Mouse (Mus musculus) lung, embryonic 15.5 days (tissue): ENCODE data around the gene Rai1. TPM values are rescaled to one million over a fixed set of nuclear protein-coding genes. Genes with fewer than 3 reads are reported as not detected.

Source experiments
- ATAC-seq: fragments of 200-750 bp; cut with Nextera tagmentation; 2 replicates; pipeline ENCODE4 v1.8.0; 2017; ENCODE audit warnings: moderate number of reproducible peaks, borderline replicate concordance; ENCODE audit not compliant: low FRiP score, low TSS enrichment; ENCODE audit errors: extremely low read depth
- H3K27ac ChIP-seq: fragments of 300-500 bp; sonication (generic); 2 replicates; pipeline ENCODE4 v1.5.1; 2015; ENCODE audit warnings: moderate library complexity, mild to moderate bottlenecking, inconsistent platforms
- H3K27me3 ChIP-seq: fragments of 300-500 bp; sonication (generic); 2 replicates; pipeline ENCODE4 v1.6.1; 2015; ENCODE audit warnings: inconsistent platforms
- H3K36me3 ChIP-seq: fragments of 300-500 bp; sonication (generic); 2 replicates; pipeline ENCODE4 v1.6.1; 2015; ENCODE audit warnings: inconsistent platforms
- H3K4me1 ChIP-seq: fragments of 300-500 bp; sonication (generic); 2 replicates; pipeline ENCODE4 v1.6.1; 2015; ENCODE audit warnings: inconsistent platforms
- H3K4me2 ChIP-seq: fragments of 300-500 bp; sonication (generic); 2 replicates; pipeline ENCODE4 v1.6.1; 2015; ENCODE audit warnings: inconsistent platforms, mild to moderate bottlenecking, moderate library complexity
- H3K4me3 ChIP-seq: fragments of 300-500 bp; sonication (generic); 2 replicates; pipeline ENCODE4 v1.5.1; 2015; ENCODE audit warnings: mild to moderate bottlenecking, inconsistent platforms
- H3K9ac ChIP-seq: fragments of 300-500 bp; sonication (generic); 2 replicates; pipeline ENCODE4 v1.6.1; 2015; ENCODE audit warnings: inconsistent platforms
- H3K9me3 ChIP-seq: fragments of 300-500 bp; sonication (generic); 2 replicates; pipeline ENCODE4 v1.6.1; 2016; ENCODE audit warnings: inconsistent platforms
- WGBS: fragments of 180-500 bp; shearing (Covaris S2); methylation state at CpG from one replicate; pipeline ENCODE4 v1.1.7; 2015; 5-methylcytosine and 5-hydroxymethylcytosine counted together
- polyA plus RNA-seq: library from polyadenylated mRNA; unstranded; fragments of >200 nt; fragmentation: Nextera tagmentation; extraction: Ambion mirVana; gene quantifications from 2 replicates; pipeline ENCODE4 v1.2.1, GENCODE M21; 2015

Gene Rai1
- polyA plus RNA-seq, result 27.9 and 28.2 TPM in 2 replicates

- H3K9me3 ChIP-seq, result no peaks in the 10 kb centered on the region
- H3K4me1 ChIP-seq, result peaks cover 60% of the 10 kb centered on the region
- peak within 1 kb of the TSS; percentile 97 for H3K9ac ChIP-seq
- H3K4me3 ChIP-seq, result peak within 1 kb of the TSS; percentile 82
- WGBS, result 2% methylated on average over 103 of the region's 105 CpGs
- H3K27me3 ChIP-seq, result no peaks in the 10 kb centered on the region
- ATAC-seq, result peak; percentile 64
- peak within 1 kb of the TSS; percentile 70 for H3K4me2 ChIP-seq
- H3K36me3 ChIP-seq, result no peaks in the 10 kb centered on the region
- H3K27ac ChIP-seq, result peak within 1 kb of the TSS; percentile 96
These were observed at the start of gene Rai1 for GRCm38 (mm10) chr11:60104810-60105592. Rai1 (plus strand) TSS chr11:60105013.

- WGBS, result 75% methylated on average over 6 of the region's 6 CpGs
- H3K9ac ChIP-seq, result no peak overlapping the region
- H3K9me3 ChIP-seq, result no peaks in the 10 kb centered on the region
- no peak overlapping the region for H3K4me2 ChIP-seq
- no peaks in the 10 kb centered on the region for H3K27me3 ChIP-seq
- H3K4me1 ChIP-seq, result no peaks in the 10 kb centered on the region
- no peak for ATAC-seq
- H3K36me3 ChIP-seq, result no peaks in the 10 kb centered on the region
- H3K4me3 ChIP-seq, result no peak overlapping the region
- H3K27ac ChIP-seq, result no peak overlapping the region
These were observed 48.3 kb upstream of the Rai1 start for GRCm38 (mm10) chr11:60056520-60056919.

GRCm38 (mm10) chr11:60057987-60058386, 46.8 kb upstream of the Rai1 start:
- no peaks in the 10 kb centered on the region for H3K4me1 ChIP-seq
- 55% methylated on average over 2 of the region's 2 CpGs for WGBS
- no peaks in the 10 kb centered on the region for H3K9me3 ChIP-seq
- ATAC-seq, result no peak
- no peak overlapping the region for H3K4me2 ChIP-seq
- H3K36me3 ChIP-seq, result no peaks in the 10 kb centered on the region
- H3K9ac ChIP-seq, result no peak overlapping the region
- no peak overlapping the region for H3K4me3 ChIP-seq
- H3K27me3 ChIP-seq, result no peaks in the 10 kb centered on the region
- no peak overlapping the region for H3K27ac ChIP-seq

DNA sequence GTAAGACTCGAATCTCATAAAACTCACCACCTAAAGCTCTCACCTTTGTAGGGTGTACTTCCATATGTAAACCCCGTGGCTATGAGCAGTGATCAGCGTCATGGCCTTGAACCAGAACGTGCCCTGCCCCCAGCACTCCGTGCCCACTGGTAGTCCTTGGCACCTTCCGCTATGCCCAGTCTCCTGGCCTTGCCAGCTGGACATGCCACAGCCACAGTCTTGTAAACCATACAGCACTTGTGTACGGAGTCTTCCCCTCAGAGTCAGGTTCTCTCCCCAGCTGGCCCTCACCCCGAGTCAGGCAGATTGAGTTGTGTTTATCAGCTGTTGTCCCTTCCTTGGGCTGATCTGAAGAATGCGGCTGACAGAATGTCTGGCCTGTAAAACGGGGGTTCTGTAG, 46.4 kb upstream of the Rai1 start:
- Histone ChIP-seq H3K9ac (no peak overlapping the region), H3K4me3 (no peak overlapping the region), H3K9me3 (no peaks in the 10 kb centered on the region), H3K27ac (no peak overlapping the region), H3K27me3 (no peaks in the 10 kb centered on the region), H3K36me3 (no peaks in the 10 kb centered on the region), H3K4me1 (no peaks in the 10 kb centered on the region), H3K4me2 (no peak overlapping the region)
- ATAC-seq, result no peak
- 55% methylated on average over 10 of the region's 10 CpGs for WGBS

DNA sequence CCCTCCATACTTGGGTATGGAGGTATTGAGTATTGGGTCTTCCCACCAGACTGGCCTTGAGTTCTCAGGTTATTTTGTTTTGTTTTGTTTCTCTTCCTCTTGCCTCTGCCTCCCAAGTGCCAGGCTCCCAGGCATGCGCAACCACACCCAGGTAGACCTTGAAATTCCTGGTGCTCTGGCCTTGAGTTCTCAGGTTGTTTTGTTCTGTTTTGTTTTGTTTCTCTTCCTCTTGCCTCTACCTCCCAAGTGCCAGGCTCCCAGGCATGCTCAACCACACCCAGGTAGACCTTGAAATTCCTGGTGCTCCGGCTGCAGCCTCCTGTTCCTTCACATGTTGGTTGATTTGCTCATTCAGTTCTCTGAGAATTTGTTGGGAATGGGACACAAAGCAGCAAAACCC, 44.8 kb upstream of the Rai1 start:
- 97% methylated on average over 2 of the region's 2 CpGs for WGBS
- Histone ChIP-seq H3K9me3 (no peaks in the 10 kb centered on the region), H3K9ac (no peak overlapping the region), H3K27me3 (no peaks in the 10 kb centered on the region), H3K27ac (no peak overlapping the region), H3K4me2 (no peak overlapping the region), H3K4me1 (no peaks in the 10 kb centered on the region), H3K4me3 (no peak overlapping the region), H3K36me3 (no peaks in the 10 kb centered on the region)
- no peak for ATAC-seq

- Histone ChIP-seq H3K4me1 (no peaks in the 10 kb centered on the region), H3K27ac (no peak overlapping the region), H3K4me3 (no peak overlapping the region), H3K4me2 (no peak overlapping the region), H3K36me3 (no peaks in the 10 kb centered on the region), H3K9ac (no peak overlapping the region), H3K9me3 (no peaks in the 10 kb centered on the region), H3K27me3 (no peaks in the 10 kb centered on the region)
- ATAC-seq, result no peak
- WGBS, result 68% methylated on average over 4 of the region's 4 CpGs
These were observed 43.3 kb upstream of the Rai1 start for GRCm38 (mm10) chr11:60061504-60062006.

DNA sequence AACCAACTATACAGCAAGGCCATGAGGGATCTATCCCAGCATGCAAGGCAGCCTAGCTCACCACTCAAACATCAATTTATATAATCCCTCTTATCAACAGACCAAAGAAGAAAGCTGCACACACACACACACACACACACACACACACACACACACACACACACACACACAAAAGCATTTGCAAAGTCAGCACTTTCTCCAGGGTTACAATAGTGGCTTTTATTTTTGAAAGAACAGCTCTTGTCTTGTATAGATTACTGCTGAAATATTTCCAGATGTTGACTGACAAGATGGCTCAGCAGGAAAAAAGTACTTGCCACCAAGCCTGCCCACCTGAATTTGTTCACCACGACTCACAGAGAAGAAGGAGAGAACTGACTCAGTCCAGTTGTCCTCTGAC, 39.5 kb upstream of the Rai1 start:
- Histone ChIP-seq H3K9me3 (no peaks in the 10 kb centered on the region), H3K27ac (no peak overlapping the region), H3K36me3 (no peaks in the 10 kb centered on the region), H3K4me2 (no peak overlapping the region), H3K4me3 (no peak overlapping the region), H3K4me1 (no peaks in the 10 kb centered on the region), H3K9ac (no peak overlapping the region), H3K27me3 (no peaks in the 10 kb centered on the region)
- WGBS, result 27% methylated on average over 1 of the region's 1 CpGs
- no peak for ATAC-seq

DNA sequence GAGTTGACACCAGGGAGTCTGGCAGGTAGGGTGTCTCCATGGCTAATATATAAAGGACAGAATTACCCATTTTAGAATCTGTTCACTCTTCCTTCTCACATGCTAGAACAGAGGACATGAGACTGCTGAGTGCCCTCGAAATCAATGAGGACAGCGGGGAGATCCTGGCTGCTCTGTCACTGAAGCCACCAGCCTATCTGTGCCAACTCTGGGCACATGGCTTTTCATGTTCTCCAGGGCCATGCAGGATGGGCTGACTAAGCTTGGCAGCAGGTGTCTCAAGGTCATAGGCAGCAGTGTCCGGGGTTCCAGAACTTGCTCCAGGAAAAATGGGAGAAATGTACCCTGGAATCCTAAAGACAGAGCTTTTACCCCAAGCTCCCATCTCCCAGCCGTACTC, 37.2 kb upstream of the Rai1 start:
- H3K9me3 ChIP-seq, result no peaks in the 10 kb centered on the region
- H3K36me3 ChIP-seq, result no peaks in the 10 kb centered on the region
- H3K4me2 ChIP-seq, result no peak overlapping the region
- no peak overlapping the region for H3K9ac ChIP-seq
- no peak for ATAC-seq
- no peaks in the 10 kb centered on the region for H3K27me3 ChIP-seq
- 78% methylated on average over 4 of the region's 4 CpGs for WGBS
- no peaks in the 10 kb centered on the region for H3K4me1 ChIP-seq
- no peak overlapping the region for H3K4me3 ChIP-seq
- no peak overlapping the region for H3K27ac ChIP-seq

DNA sequence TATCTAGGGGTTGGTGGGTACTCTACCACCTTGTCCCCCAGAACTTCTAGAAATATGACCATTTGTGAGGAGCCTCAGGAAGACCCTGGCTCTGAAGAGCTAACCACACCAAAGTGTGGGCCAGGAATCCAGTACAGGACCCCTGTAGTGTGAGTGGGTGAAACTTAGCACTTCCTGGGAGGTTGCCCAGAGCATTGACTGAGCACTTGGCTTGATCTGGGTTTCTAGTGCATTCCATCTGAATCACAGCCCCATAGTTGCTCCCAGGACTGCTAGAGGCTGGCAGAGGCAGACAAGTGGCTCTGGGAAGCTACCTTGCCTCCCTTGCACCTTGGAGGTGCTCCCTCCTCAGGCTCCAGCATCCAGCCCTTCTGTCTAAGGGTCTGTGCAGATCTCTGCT, 36.2 kb upstream of the Rai1 start:
- Histone ChIP-seq H3K27ac (no peak overlapping the region), H3K4me2 (no peak overlapping the region), H3K36me3 (no peaks in the 10 kb centered on the region), H3K4me3 (no peak overlapping the region), H3K9ac (no peak overlapping the region), H3K27me3 (no peaks in the 10 kb centered on the region), H3K4me1 (no peaks in the 10 kb centered on the region), H3K9me3 (no peaks in the 10 kb centered on the region)
- ATAC-seq, result no peak

GRCm38 (mm10) chr11:60070599-60070998, 34.2 kb upstream of the Rai1 start:
- no peak; the same call in 1 of the 2 replicates for ATAC-seq
- no peak overlapping the region for H3K9ac ChIP-seq
- no peaks in the 10 kb centered on the region for H3K27me3 ChIP-seq
- no peaks in the 10 kb centered on the region for H3K9me3 ChIP-seq
- no peak overlapping the region for H3K4me3 ChIP-seq
- H3K36me3 ChIP-seq, result no peaks in the 10 kb centered on the region
- 30% methylated on average over 8 of the region's 8 CpGs for WGBS
- H3K27ac ChIP-seq, result no peak overlapping the region
- H3K4me2 ChIP-seq, result no peak overlapping the region
- H3K4me1 ChIP-seq, result 0 out of 2 replicates have a peak, but pooled peaks cover 2% of the 10 kb centered on the region

DNA sequence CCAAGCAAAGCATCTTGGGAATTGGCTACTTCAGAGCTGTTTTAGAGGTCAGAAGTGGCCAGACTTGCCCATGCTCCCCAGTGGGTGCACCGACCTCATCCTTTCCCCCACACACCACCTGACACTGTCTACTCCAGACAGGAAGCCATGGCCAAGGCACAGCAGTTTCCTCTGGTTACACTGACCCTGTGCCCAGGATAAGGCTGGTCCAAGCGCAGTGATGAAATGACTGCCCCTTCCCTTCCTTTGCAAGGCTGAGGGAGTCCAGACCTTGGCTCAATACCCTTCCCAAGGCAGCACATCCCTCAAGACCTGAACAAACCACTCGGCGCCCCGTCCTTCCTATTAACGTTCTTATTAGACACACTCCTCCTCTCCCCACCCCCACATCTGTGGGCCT, 33.6 kb upstream of the Rai1 start:
- Histone ChIP-seq H3K4me1 (0 out of 2 replicates have a peak, but pooled peaks cover 2% of the 10 kb centered on the region), H3K9me3 (no peaks in the 10 kb centered on the region), H3K4me2 (no peak overlapping the region), H3K27me3 (no peaks in the 10 kb centered on the region), H3K27ac (no peak overlapping the region), H3K9ac (no peak overlapping the region), H3K4me3 (no peak overlapping the region), H3K36me3 (no peaks in the 10 kb centered on the region)
- 82% methylated on average over 6 of the region's 6 CpGs for WGBS
- no peak for ATAC-seq

DNA sequence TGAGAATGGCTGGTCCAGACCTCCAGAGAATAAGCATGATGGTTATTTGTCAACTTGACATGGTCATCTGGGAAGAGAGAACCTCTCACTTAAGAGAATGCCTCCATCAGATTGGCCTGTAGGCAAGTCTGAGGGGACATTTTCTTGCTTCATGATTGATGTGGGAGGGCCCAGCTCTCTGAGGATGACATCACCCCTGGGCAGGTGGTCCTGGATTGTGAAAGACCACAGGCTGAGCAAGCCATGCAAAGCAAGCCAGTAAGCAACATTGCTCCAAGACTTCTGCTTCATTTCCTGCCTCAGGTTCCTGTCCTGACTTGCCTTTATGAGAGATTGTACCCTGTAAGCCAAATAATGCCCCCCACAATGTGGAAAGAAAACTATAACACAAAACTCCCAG, 31.7 kb upstream of the Rai1 start:
- Histone ChIP-seq H3K27ac (no peak overlapping the region), H3K4me2 (no peak overlapping the region), H3K27me3 (no peaks in the 10 kb centered on the region), H3K9me3 (no peaks in the 10 kb centered on the region), H3K36me3 (no peaks in the 10 kb centered on the region), H3K4me1 (0 out of 2 replicates have a peak, but pooled peaks cover 2% of the 10 kb centered on the region), H3K4me3 (no peak overlapping the region), H3K9ac (no peak overlapping the region)
- ATAC-seq, result no peak
